Mouse (Mus musculus): Measurements from ENCODE around the gene Slc17a6. TPM values are rescaled to one million over a fixed set of nuclear protein-coding genes. Genes with fewer than 3 reads are reported as not detected.
"Not testable (repeated sequence)": the region's sequence is repeated elsewhere in the genome, so short reads cannot be mapped to it uniquely, and the experiment has no call there.

Slc17a6 gene
- polyA plus RNA-seq, 1 experiment, result not detected

GRCm38 (mm10) chr7:51693539-51694217, 71.9 kb downstream of the Slc17a6 start:
- DNase-seq (ENCODE audit: low spot score), result no peak

GRCm38 (mm10) chr7:51694452-51694851, 72.6 kb downstream of the Slc17a6 start:
- no peak for DNase-seq (ENCODE audit: low spot score)

- DNase-seq (ENCODE audit: low spot score), result no peak
These were observed 87.7 kb downstream of the Slc17a6 start for GRCm38 (mm10) chr7:51709508-51709907.

- DNase-seq (ENCODE audit: low spot score), result not testable (repeated sequence)
These were observed 88.5 kb downstream of the Slc17a6 start for GRCm38 (mm10) chr7:51710346-51710745.

GRCm38 (mm10) chr7:51715771-51716170, 94.0 kb downstream of the Slc17a6 start:
- DNase-seq (ENCODE audit: low spot score), result no peak

Other genes starting within 250 kb of the Slc17a6 start
- gene Ano5, start 111.0 kb upstream of the Slc17a6 start, polyA plus RNA-seq (2012; rRNA removed), result 0.03 TPM in 2 replicates
- 2.3 and 2.8 TPM in 2 replicates for gene Gas2, start 240.0 kb downstream of the Slc17a6 start, polyA plus RNA-seq (2012; rRNA removed)
- 4.1 and 5.8 TPM in 2 replicates for gene Fancf, start 240.3 kb downstream of the Slc17a6 start, polyA plus RNA-seq (2012; rRNA removed)

Data from urinary bladder, adult 2 months (tissue).